Mouse (Mus musculus) forebrain, embryonic 13.5 days (tissue): Measurements from ENCODE around the gene Rgs14. TPM values are rescaled to one million over a fixed set of nuclear protein-coding genes. Genes with fewer than 3 reads are reported as not detected.

Source experiments
- ATAC-seq: fragments of 200-750 bp; cut with Nextera tagmentation; 2 replicates; pipeline ENCODE4 v1.8.0; 2017
- H3K27ac ChIP-seq: fragments of 300-500 bp; sonication (generic); 2 replicates; pipeline ENCODE4 v1.5.1; 2015; ENCODE audit warnings: inconsistent platforms, mild to moderate bottlenecking, moderate library complexity
- H3K27me3 ChIP-seq: fragments of 300-500 bp; sonication (generic); 2 replicates; pipeline ENCODE4 v1.6.1; 2015; ENCODE audit warnings: mild to moderate bottlenecking, inconsistent platforms
- H3K36me3 ChIP-seq: fragments of 300-500 bp; sonication (generic); 2 replicates; pipeline ENCODE4 v1.6.1; 2015; ENCODE audit warnings: mild to moderate bottlenecking, inconsistent platforms; ENCODE audit not compliant: poor library complexity, severe bottlenecking
- H3K4me1 ChIP-seq: fragments of 300-500 bp; sonication (generic); 2 replicates; pipeline ENCODE4 v1.6.1; 2015; ENCODE audit warnings: inconsistent platforms
- H3K4me2 ChIP-seq: fragments of 300-500 bp; sonication (generic); 2 replicates; pipeline ENCODE4 v1.6.1; 2015; ENCODE audit warnings: inconsistent platforms, mild to moderate bottlenecking, moderate library complexity
- H3K4me3 ChIP-seq: fragments of 300-500 bp; sonication (generic); 2 replicates; pipeline ENCODE4 v1.5.1; 2015; ENCODE audit warnings: mild to moderate bottlenecking, inconsistent platforms
- H3K9ac ChIP-seq: fragments of 300-500 bp; sonication (generic); 2 replicates; pipeline ENCODE4 v1.6.1; 2015; ENCODE audit warnings: mild to moderate bottlenecking, inconsistent platforms
- H3K9me3 ChIP-seq: fragments of 300-500 bp; sonication (generic); replicated peaks from 2 replicates; pipeline ENCODE4 v1.6.1; 2016; ENCODE audit warnings: inconsistent platforms
- WGBS: fragments of 180-500 bp; shearing (Covaris S2); methylation state at CpG from one replicate; pipeline ENCODE4 v1.1.7; 2015; 5-methylcytosine and 5-hydroxymethylcytosine counted together
- polyA plus RNA-seq: library from polyadenylated mRNA; unstranded; fragments of >200 nt; fragmentation: Nextera tagmentation; extraction: Ambion mirVana; gene quantifications from 2 replicates; pipeline ENCODE4 v1.2.1, GENCODE M21; 2015

The Rgs14 gene
- polyA plus RNA-seq, 1 experiment from 2014 or later, result 0.40 TPM

- Histone ChIP-seq H3K9me3 (no peaks in the 10 kb centered on the region), H3K4me2 (no peak overlapping the region), H3K27ac (no peak overlapping the region), H3K4me3 (no peak overlapping the region), H3K36me3 (no peaks in the 10 kb centered on the region), H3K27me3 (peaks cover 4% of the 10 kb centered on the region; the same call in 1 of the 2 replicates), H3K9ac (no peak overlapping the region), H3K4me1 (no peaks in the 10 kb centered on the region)
- 67% methylated on average over 4 of the region's 4 CpGs for WGBS
- no peak for ATAC-seq
These were observed 23.4 kb downstream of the Rgs14 start for GRCm38 (mm10) chr13:55392933-55393332.

GRCm38 (mm10) chr13:55398088-55398487, 28.6 kb downstream of the Rgs14 start, which contains the start of gene Slc34a1:
Slc34a1 (plus strand) TSS chr13:55398187.
- H3K36me3 ChIP-seq, result no peaks in the 10 kb centered on the region
- H3K27ac ChIP-seq, result no peak within 1 kb of the TSS
- no peaks in the 10 kb centered on the region for H3K9me3 ChIP-seq
- WGBS, result 97% methylated on average over 1 of the region's 1 CpGs
- no peak for ATAC-seq
- no peak within 1 kb of the TSS for H3K4me2 ChIP-seq
- H3K4me3 ChIP-seq, result no peak within 1 kb of the TSS
- no peak within 1 kb of the TSS for H3K9ac ChIP-seq
- H3K4me1 ChIP-seq, result no peaks in the 10 kb centered on the region
- H3K27me3 ChIP-seq, result peaks cover 7% of the 10 kb centered on the region; the same call in 1 of the 2 replicates

- H3K4me3 ChIP-seq, result no peak overlapping the region
- H3K27ac ChIP-seq, result no peak overlapping the region
- peaks cover 14% of the 10 kb centered on the region for H3K4me1 ChIP-seq
- H3K4me2 ChIP-seq, result no peak overlapping the region
- H3K36me3 ChIP-seq, result no peaks in the 10 kb centered on the region
- no peak for ATAC-seq
- WGBS, result 64% methylated on average over 5 of the region's 5 CpGs
- H3K9me3 ChIP-seq, result no peaks in the 10 kb centered on the region
- peaks cover 7% of the 10 kb centered on the region; the same call in 1 of the 2 replicates for H3K27me3 ChIP-seq
- H3K9ac ChIP-seq, result no peak overlapping the region
These were observed 29.9 kb downstream of the Rgs14 start for GRCm38 (mm10) chr13:55399300-55400038.

- Histone ChIP-seq H3K4me2 (no peak overlapping the region), H3K9me3 (no peaks in the 10 kb centered on the region), H3K36me3 (no peaks in the 10 kb centered on the region), H3K4me1 (peaks cover 17% of the 10 kb centered on the region), H3K4me3 (no peak overlapping the region), H3K9ac (no peak overlapping the region), H3K27ac (no peak overlapping the region), H3K27me3 (peaks cover 7% of the 10 kb centered on the region; the same call in 1 of the 2 replicates)
- no peak for ATAC-seq
- 83% methylated on average over 1 of the region's 1 CpGs for WGBS
These were observed 30.5 kb downstream of the Rgs14 start for GRCm38 (mm10) chr13:55400039-55400346.

- Histone ChIP-seq H3K4me3 (no peak overlapping the region), H3K36me3 (no peaks in the 10 kb centered on the region), H3K9ac (no peak overlapping the region), H3K9me3 (no peaks in the 10 kb centered on the region), H3K4me1 (peaks cover 24% of the 10 kb centered on the region), H3K4me2 (no peak overlapping the region), H3K27me3 (0 out of 2 replicates have a peak, but pooled peaks cover under 1% of the 10 kb centered on the region), H3K27ac (no peak overlapping the region)
- 71% methylated on average over 7 of the region's 7 CpGs for WGBS
- ATAC-seq, result no peak
These were observed 33.7 kb downstream of the Rgs14 start for GRCm38 (mm10) chr13:55403266-55403665.

- peak overlapping the region; percentile 16; the same call in 1 of the 2 replicates for H3K4me2 ChIP-seq
- H3K4me1 ChIP-seq, result peaks cover 24% of the 10 kb centered on the region
- H3K9me3 ChIP-seq, result no peaks in the 10 kb centered on the region
- no peak for ATAC-seq
- no peak overlapping the region for H3K27ac ChIP-seq
- H3K4me3 ChIP-seq, result no peak overlapping the region
- H3K36me3 ChIP-seq, result no peaks in the 10 kb centered on the region
- H3K9ac ChIP-seq, result no peak overlapping the region
- no peaks in the 10 kb centered on the region for H3K27me3 ChIP-seq
- 44% methylated on average over 15 of the region's 15 CpGs for WGBS
These were observed 34.7 kb downstream of the Rgs14 start for GRCm38 (mm10) chr13:55403935-55404852.

- Histone ChIP-seq H3K27ac (peak overlapping the region; percentile 74), H3K4me3 (no peak overlapping the region), H3K27me3 (no peaks in the 10 kb centered on the region), H3K4me1 (peaks cover 24% of the 10 kb centered on the region), H3K9me3 (no peaks in the 10 kb centered on the region), H3K9ac (peak overlapping the region; percentile 53), H3K4me2 (0 out of 2 replicates have a peak overlapping the region, but pooled peaks have one; percentile 24), H3K36me3 (no peaks in the 10 kb centered on the region)
- peak; percentile 93 for ATAC-seq
- WGBS, result 17% methylated on average over 11 of the region's 11 CpGs
These were observed 35.6 kb downstream of the Rgs14 start for GRCm38 (mm10) chr13:55404853-55405782.

GRCm38 (mm10) chr13:55405783-55406390, 36.4 kb downstream of the Rgs14 start:
- Histone ChIP-seq H3K9ac (peak overlapping the region; percentile 53), H3K27ac (peak overlapping the region; percentile 74), H3K36me3 (no peaks in the 10 kb centered on the region), H3K27me3 (no peaks in the 10 kb centered on the region), H3K9me3 (no peaks in the 10 kb centered on the region), H3K4me3 (no peak overlapping the region), H3K4me2 (0 out of 2 replicates have a peak overlapping the region, but pooled peaks have one; percentile 24), H3K4me1 (peaks cover 24% of the 10 kb centered on the region)
- ATAC-seq, result peak; percentile 57
- 55% methylated on average over 13 of the region's 13 CpGs for WGBS

GRCm38 (mm10) chr13:55407341-55407740, 37.8 kb downstream of the Rgs14 start:
- WGBS, result 87% methylated on average over 4 of the region's 4 CpGs
- Histone ChIP-seq H3K27ac (no peak overlapping the region), H3K27me3 (no peaks in the 10 kb centered on the region; the same call in 1 of the 2 replicates), H3K4me2 (no peak overlapping the region), H3K4me3 (no peak overlapping the region), H3K9ac (no peak overlapping the region), H3K36me3 (no peaks in the 10 kb centered on the region), H3K4me1 (peaks cover 24% of the 10 kb centered on the region), H3K9me3 (no peaks in the 10 kb centered on the region)
- ATAC-seq, result no peak

- Histone ChIP-seq H3K27ac (no peak overlapping the region), H3K36me3 (no peaks in the 10 kb centered on the region), H3K9ac (no peak overlapping the region), H3K4me2 (no peak overlapping the region), H3K27me3 (peaks cover 8% of the 10 kb centered on the region; the same call in 1 of the 2 replicates), H3K9me3 (no peaks in the 10 kb centered on the region), H3K4me3 (no peak overlapping the region), H3K4me1 (peaks cover 19% of the 10 kb centered on the region)
- 89% methylated on average over 19 of the region's 19 CpGs for WGBS
- no peak for ATAC-seq
These were observed 39.1 kb downstream of the Rgs14 start for GRCm38 (mm10) chr13:55408546-55409120.

GRCm38 (mm10) chr13:55411826-55412225, 42.3 kb downstream of the Rgs14 start:
- H3K4me3 ChIP-seq, result no peak overlapping the region
- H3K9ac ChIP-seq, result no peak overlapping the region
- H3K4me1 ChIP-seq, result peaks cover 9% of the 10 kb centered on the region
- H3K36me3 ChIP-seq, result no peaks in the 10 kb centered on the region
- H3K27ac ChIP-seq, result no peak overlapping the region
- no peaks in the 10 kb centered on the region for H3K9me3 ChIP-seq
- H3K4me2 ChIP-seq, result no peak overlapping the region
- 78% methylated on average over 7 of the region's 7 CpGs for WGBS
- no peak for ATAC-seq
- H3K27me3 ChIP-seq, result peaks cover 9% of the 10 kb centered on the region; the same call in 1 of the 2 replicates
